Comparison of ENCODE assay signal across 9 mouse cellular contexts in the genomic region with DNA sequence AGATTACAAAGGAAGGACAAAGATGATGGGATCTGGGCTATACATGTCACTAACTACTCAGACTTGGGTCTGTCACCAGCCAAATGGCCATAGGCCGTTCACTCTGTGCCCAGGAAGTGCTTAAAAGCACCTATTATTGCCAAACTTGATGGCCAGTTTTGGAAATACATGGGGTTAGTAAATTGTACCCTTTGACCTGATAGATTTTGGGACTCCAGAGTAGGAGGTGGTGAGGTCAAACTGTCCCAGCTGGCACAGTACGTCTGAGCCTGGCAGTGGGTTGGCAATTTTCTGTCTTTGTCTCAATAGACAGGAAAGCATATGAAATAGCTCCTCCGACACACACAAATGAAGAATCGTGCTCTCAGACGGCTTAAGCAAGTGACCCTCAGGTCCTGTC. TPM values are rescaled to one million over a fixed set of nuclear protein-coding genes. Genes with fewer than 3 reads are reported as not detected.
DNase-seq lines count a peak whose midpoint lies in the region; ATAC-seq lines count a peak whose summit lies in the region.
"Had no signal": no experiment of that assay in that cellular context is flagged by ENCODE, and none has a peak within 500 bp of the region (broad histone marks: within the 10 kb centered on the region; RNA-seq: fewer than 3 reads in every experiment).

No protein-coding gene starts in this region.

- WGBS in heart, embryonic 13.5 days = 79% methylated on average over 5 of the region's 5 CpGs
- WGBS in liver, embryonic 15.5 days (ENCODE audit: insufficient replicate concordance) = 62% methylated on average over 5 of the region's 5 CpGs
- 83% methylated on average over 5 of the region's 5 CpGs for WGBS in liver, embryonic 11.5 days
- 77% methylated on average over 5 of the region's 5 CpGs for WGBS in embryonic facial prominence, embryonic 12.5 days
- WGBS in limb, embryonic 12.5 days = 77% methylated on average over 5 of the region's 5 CpGs
- 87% methylated on average over 5 of the region's 5 CpGs for WGBS in forebrain, embryonic 15.5 days

- no peaks in the 10 kb centered on the region for H3K27me3 ChIP-seq in heart, embryonic 13.5 days (replicated peaks)
- H3K27me3 ChIP-seq in liver, embryonic 15.5 days = no peaks in the 10 kb centered on the region
- no peaks in the 10 kb centered on the region for H3K27me3 ChIP-seq in liver, embryonic 11.5 days (replicated peaks; ENCODE audit: control insufficient read depth, insufficient read depth, low read length)
- no peaks in the 10 kb centered on the region for H3K27me3 ChIP-seq in embryonic facial prominence, embryonic 12.5 days
- H3K27me3 ChIP-seq in limb, embryonic 12.5 days = no peaks in the 10 kb centered on the region
- H3K27me3 ChIP-seq in forebrain, embryonic 15.5 days = no peaks in the 10 kb centered on the region

- H3K9ac ChIP-seq in heart, embryonic 13.5 days = no peak overlapping the region
- no peak overlapping the region for H3K9ac ChIP-seq in liver, embryonic 15.5 days
- no peak overlapping the region for H3K9ac ChIP-seq in liver, embryonic 11.5 days (ENCODE audit: low read depth, low read length)
- no peak overlapping the region for H3K9ac ChIP-seq in embryonic facial prominence, embryonic 12.5 days
- no peak overlapping the region for H3K9ac ChIP-seq in limb, embryonic 12.5 days (replicated peaks)
- no peak overlapping the region for H3K9ac ChIP-seq in forebrain, embryonic 15.5 days (replicated peaks)
- H3K9ac ChIP-seq: hindbrain, embryonic 14.5 days had no signal

- peak overlapping the region; percentile 50; the same call in 1 of the 2 replicates for H3K27ac ChIP-seq in heart, embryonic 13.5 days (replicated peaks)
- peak overlapping the region; percentile 57; the same call in 1 of the 2 replicates for H3K27ac ChIP-seq in liver, embryonic 15.5 days (replicated peaks)
- no peak overlapping the region for H3K27ac ChIP-seq in liver, embryonic 11.5 days (ENCODE audit: low read depth, low read length)
- peak overlapping the region; percentile 50; the same call in 1 of the 2 replicates for H3K27ac ChIP-seq in embryonic facial prominence, embryonic 12.5 days
- H3K27ac ChIP-seq in limb, embryonic 12.5 days = peak overlapping the region; percentile 8
- H3K27ac ChIP-seq in forebrain, embryonic 15.5 days (replicated peaks) = no peak overlapping the region
- H3K27ac ChIP-seq: hindbrain, embryonic 14.5 days had no signal

- H3K4me1 ChIP-seq in heart, embryonic 13.5 days = peaks cover 33% of the 10 kb centered on the region
- peaks cover 4% of the 10 kb centered on the region; the same call in 1 of the 2 replicates for H3K4me1 ChIP-seq in liver, embryonic 15.5 days (replicated peaks)
- peaks cover 3% of the 10 kb centered on the region; the same call in 1 of the 2 replicates for H3K4me1 ChIP-seq in liver, embryonic 11.5 days (replicated peaks; ENCODE audit: control insufficient read depth, insufficient read depth, low read length)
- H3K4me1 ChIP-seq in embryonic facial prominence, embryonic 12.5 days = peaks cover 28% of the 10 kb centered on the region
- peaks cover 29% of the 10 kb centered on the region for H3K4me1 ChIP-seq in limb, embryonic 12.5 days (replicated peaks)
- 0 out of 2 replicates have a peak, but pooled peaks cover 4% of the 10 kb centered on the region for H3K4me1 ChIP-seq in forebrain, embryonic 15.5 days

- no peak for ATAC-seq in heart, embryonic 13.5 days (ENCODE audit: extremely low read depth, insufficient number of reproducible peaks, low FRiP score, low TSS enrichment)
- ATAC-seq in liver, embryonic 15.5 days (ENCODE audit: insufficient read depth) = no peak
- no peak for ATAC-seq in liver, embryonic 11.5 days (replicated peaks; ENCODE audit: low FRiP score)
- no peak for ATAC-seq in embryonic facial prominence, embryonic 12.5 days (ENCODE audit: insufficient number of reproducible peaks, insufficient read depth, low FRiP score, low TSS enrichment)
- ATAC-seq in limb, embryonic 12.5 days (ENCODE audit: insufficient number of reproducible peaks, insufficient read depth, low FRiP score, low TSS enrichment, low read depth) = no peak
- no peak for ATAC-seq in forebrain, embryonic 15.5 days (replicated peaks)

- DNase-seq in heart, postnatal 4 days = no peak
- DNase-seq in liver, embryonic 11.5 days (ENCODE audit: low spot score) = no peak
- no peak for DNase-seq in embryo, embryonic 11 days

- H3K4me3 ChIP-seq in heart, embryonic 13.5 days = no peak overlapping the region
- H3K4me3 ChIP-seq in liver, embryonic 15.5 days (replicated peaks) = no peak overlapping the region
- H3K4me3 ChIP-seq in liver, embryonic 11.5 days (ENCODE audit: low read depth, low read length) = no peak overlapping the region
- H3K4me3 ChIP-seq in embryonic facial prominence, embryonic 12.5 days = no peak overlapping the region
- H3K4me3 ChIP-seq in limb, embryonic 12.5 days (replicated peaks) = no peak overlapping the region
- no peak overlapping the region for H3K4me3 ChIP-seq in forebrain, embryonic 15.5 days

- 0 out of 2 replicates have a peak, but pooled peaks cover 6% of the 10 kb centered on the region for H3K36me3 ChIP-seq in heart, embryonic 13.5 days
- H3K36me3 ChIP-seq in liver, embryonic 15.5 days (replicated peaks) = no peaks in the 10 kb centered on the region
- H3K36me3 ChIP-seq in liver, embryonic 11.5 days (ENCODE audit: control insufficient read depth, insufficient read depth, low read length) = no peaks in the 10 kb centered on the region
- H3K36me3 ChIP-seq in embryonic facial prominence, embryonic 12.5 days = peaks cover 31% of the 10 kb centered on the region; the same call in 1 of the 2 replicates
- peaks cover 79% of the 10 kb centered on the region for H3K36me3 ChIP-seq in limb, embryonic 12.5 days
- peaks cover 4% of the 10 kb centered on the region; the same call in 1 of the 2 replicates for H3K36me3 ChIP-seq in forebrain, embryonic 15.5 days

- H3K4me2 ChIP-seq in heart, embryonic 13.5 days = no peak overlapping the region
- no peak overlapping the region for H3K4me2 ChIP-seq in liver, embryonic 15.5 days
- no peak overlapping the region for H3K4me2 ChIP-seq in liver, embryonic 11.5 days
- H3K4me2 ChIP-seq in embryonic facial prominence, embryonic 12.5 days (replicated peaks) = no peak overlapping the region
- no peak overlapping the region for H3K4me2 ChIP-seq in limb, embryonic 12.5 days
- no peak overlapping the region for H3K4me2 ChIP-seq in forebrain, embryonic 15.5 days (replicated peaks)
- H3K4me2 ChIP-seq: hindbrain, embryonic 14.5 days had no signal

- no peaks in the 10 kb centered on the region for H3K9me3 ChIP-seq in heart, embryonic 13.5 days
- H3K9me3 ChIP-seq in liver, embryonic 15.5 days (replicated peaks) = no peaks in the 10 kb centered on the region
- no peaks in the 10 kb centered on the region for H3K9me3 ChIP-seq in liver, embryonic 11.5 days (ENCODE audit: control insufficient read depth, low read length)
- no peaks in the 10 kb centered on the region for H3K9me3 ChIP-seq in embryonic facial prominence, embryonic 12.5 days
- H3K9me3 ChIP-seq in limb, embryonic 12.5 days = no peaks in the 10 kb centered on the region
- H3K9me3 ChIP-seq in forebrain, embryonic 15.5 days = no peaks in the 10 kb centered on the region

RNA-seq across cellular contexts. Expression of gene Nrp2, which starts 20.8 kb away (rescaled TPM):
- 5.0 and 7.0 TPM in 2 replicates for polyA plus RNA-seq in heart, embryonic 13.5 days (2015; fragmentation: Nextera tagmentation; extraction: Ambion mirVana)
- total RNA-seq in heart, postnatal 4 days (2021) = 10 to 100 TPM; 44.7 to 50.9 TPM
- polyA plus RNA-seq in liver, embryonic 15.5 days (2015; fragmentation: Nextera tagmentation; extraction: Ambion mirVana) = 0.71 and 0.75 TPM in 2 replicates
- 5.2 and 6.2 TPM in 2 replicates for polyA plus RNA-seq in liver, embryonic 11.5 days (2014; fragmentation: Nextera tagmentation; extraction: Ambion mirVana)
- polyA plus RNA-seq in embryonic facial prominence, embryonic 12.5 days (2016; fragmentation: Nextera tagmentation; extraction: Ambion mirVana) = 45.1 and 46.2 TPM in 2 replicates
- polyA plus RNA-seq in limb, embryonic 12.5 days (2016; fragmentation: Nextera tagmentation; extraction: Ambion mirVana) = 70.7 and 86.2 TPM in 2 replicates
- polyA plus RNA-seq in forebrain, embryonic 15.5 days (2015; fragmentation: Nextera tagmentation; extraction: Ambion mirVana) = 30.8 and 34.7 TPM in 2 replicates

Comparison
In these comparisons a context has a peak if more than half of its experiments do, and no peak if none do; other contexts are left out.
1. H3K27ac ChIP-seq: peak in heart, embryonic 13.5 days (single experiment), liver, embryonic 15.5 days (single experiment), embryonic facial prominence, embryonic 12.5 days (single experiment) and limb, embryonic 12.5 days (single experiment); none in liver, embryonic 11.5 days (single experiment) and forebrain, embryonic 15.5 days (single experiment).